Mouse (Mus musculus): ENCODE measurements at regions not wholly inside any gene's neighbourhood (a gene's known extent, or its start where the extent isn't known, plus 50 kb on each side); places are given as distances from the start of the nearest gene placed in this dataset.

DNA sequence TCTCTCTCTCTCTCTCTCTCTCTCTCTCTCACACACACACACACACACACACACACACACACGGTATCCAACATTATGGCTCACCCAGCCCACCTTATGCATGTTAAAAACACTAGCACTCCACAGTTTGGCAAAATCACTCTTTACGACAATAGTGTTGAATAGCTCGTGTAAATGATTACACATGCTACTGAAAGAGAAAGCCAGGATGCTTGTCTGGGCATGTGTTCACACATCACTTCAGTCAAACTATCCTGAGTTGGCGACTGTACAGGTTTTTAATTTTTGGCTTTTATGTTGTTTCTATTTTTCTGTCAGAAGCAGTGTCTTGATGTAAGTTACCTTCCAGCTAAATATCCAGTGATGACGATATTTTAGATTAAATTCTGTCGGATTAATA lies 203.6 kb upstream of the Cxcr4 start:
- TF ChIP-seq CTCF (IDR thresholded peaks at IDR 0.05; ENCODE audit: low read depth, low read length) (no peak), POLR2A (IDR thresholded peaks at IDR 0.05; ENCODE audit: insufficient read depth, low read length) (no peak)

All from ES-Bruce4 (cell line).